Mouse (Mus musculus): ENCODE results near the gene Atf6. TPM values are rescaled to one million over a fixed set of nuclear protein-coding genes. Genes with fewer than 3 reads are reported as not detected.

Atf6 gene
- polyA plus RNA-seq, 1 experiment from 2014 or later, result 9.7 TPM

GRCm38 (mm10) chr1:170761634-170762033, 105.9 kb downstream of the Atf6 start:
- no peak overlapping the region for H3K4me3 ChIP-seq (ENCODE audit: low read depth, low read length)
- ATAC-seq (replicated peaks; ENCODE audit: low FRiP score, low TSS enrichment, low read depth), result no peak

GRCm38 (mm10) chr1:170753597-170753996, 114.0 kb downstream of the Atf6 start:
- no peaks in the 10 kb centered on the region for H3K4me1 ChIP-seq (replicated peaks; ENCODE audit: control insufficient read depth, insufficient read depth, low read length)
- H3K36me3 ChIP-seq (ENCODE audit: control insufficient read depth, insufficient read depth, low read length), result no peaks in the 10 kb centered on the region
- H3K9ac ChIP-seq (ENCODE audit: low read length), result no peak overlapping the region
- H3K4me3 ChIP-seq (ENCODE audit: low read depth, low read length), result no peak overlapping the region
- no peaks in the 10 kb centered on the region for H3K9me3 ChIP-seq (ENCODE audit: control insufficient read depth, low read length)
- no peaks in the 10 kb centered on the region for H3K27me3 ChIP-seq (replicated peaks; ENCODE audit: control insufficient read depth, insufficient read depth, low read length)
- H3K27ac ChIP-seq (ENCODE audit: low read depth), result no peak overlapping the region
- no peak overlapping the region for H3K4me2 ChIP-seq (ENCODE audit: low read length)
- no peak for ATAC-seq (replicated peaks; ENCODE audit: low FRiP score, low TSS enrichment, low read depth)
- WGBS, result 81% methylated on average over 5 of the region's 5 CpGs
- DNase-seq (ENCODE audit: low spot score), result no peak

More at GRCm38 (mm10) chr1:170761634-170762033, 105.9 kb downstream of the Atf6 start:
- 0 out of 2 replicates have a peak, but pooled peaks cover 3% of the 10 kb centered on the region for H3K4me1 ChIP-seq (replicated peaks; ENCODE audit: control insufficient read depth, insufficient read depth, low read length)
- no peak overlapping the region for H3K9ac ChIP-seq (ENCODE audit: low read length)
- 0 out of 2 replicates have a peak, but pooled peaks cover 3% of the 10 kb centered on the region for H3K9me3 ChIP-seq (ENCODE audit: control insufficient read depth, low read length)
- H3K27me3 ChIP-seq (replicated peaks; ENCODE audit: control insufficient read depth, insufficient read depth, low read length), result no peaks in the 10 kb centered on the region
- WGBS, result 93% methylated on average over 1 of the region's 1 CpGs
- DNase-seq (ENCODE audit: low spot score), result no peak
- no peaks in the 10 kb centered on the region for H3K36me3 ChIP-seq (ENCODE audit: control insufficient read depth, insufficient read depth, low read length)
- H3K4me2 ChIP-seq (ENCODE audit: low read length), result no peak overlapping the region
- H3K27ac ChIP-seq (ENCODE audit: low read depth), result no peak overlapping the region

GRCm38 (mm10) chr1:170751797-170752196, 115.8 kb downstream of the Atf6 start:
- Histone ChIP-seq H3K36me3 (ENCODE audit: control insufficient read depth, insufficient read depth, low read length) (no peaks in the 10 kb centered on the region), H3K4me2 (ENCODE audit: low read length) (no peak overlapping the region), H3K9me3 (ENCODE audit: control insufficient read depth, low read length) (no peaks in the 10 kb centered on the region), H3K4me1 (replicated peaks; ENCODE audit: control insufficient read depth, insufficient read depth, low read length) (no peaks in the 10 kb centered on the region), H3K4me3 (ENCODE audit: low read depth, low read length) (no peak overlapping the region), H3K9ac (ENCODE audit: low read length) (no peak overlapping the region), H3K27ac (ENCODE audit: low read depth) (no peak overlapping the region), H3K27me3 (replicated peaks; ENCODE audit: control insufficient read depth, insufficient read depth, low read length) (no peaks in the 10 kb centered on the region)
- ATAC-seq (replicated peaks; ENCODE audit: low FRiP score, low TSS enrichment, low read depth) (no peak), DNase-seq (ENCODE audit: low spot score) (no peak)
- WGBS, result 93% methylated on average over 7 of the region's 7 CpGs

GRCm38 (mm10) chr1:170746523-170746922, 121.0 kb downstream of the Atf6 start:
- H3K9ac ChIP-seq (ENCODE audit: low read length), result no peak overlapping the region
- DNase-seq (ENCODE audit: low spot score), result no peak

GRCm38 (mm10) chr1:170741497-170742246, 125.9 kb downstream of the Atf6 start:
- H3K27ac ChIP-seq (ENCODE audit: low read depth), result no peak overlapping the region
- no peak overlapping the region for H3K4me3 ChIP-seq (ENCODE audit: low read depth, low read length)
- 71% methylated on average over 5 of the region's 5 CpGs for WGBS
- H3K27me3 ChIP-seq (replicated peaks; ENCODE audit: control insufficient read depth, insufficient read depth, low read length), result no peaks in the 10 kb centered on the region
- H3K9ac ChIP-seq (ENCODE audit: low read length), result no peak overlapping the region
- 0 out of 2 replicates have a peak, but pooled peaks cover 3% of the 10 kb centered on the region for H3K4me1 ChIP-seq (replicated peaks; ENCODE audit: control insufficient read depth, insufficient read depth, low read length)
- ATAC-seq (replicated peaks; ENCODE audit: low FRiP score, low TSS enrichment, low read depth) (no peak), DNase-seq (ENCODE audit: low spot score) (no peak)
- H3K4me2 ChIP-seq (ENCODE audit: low read length), result no peak overlapping the region
- no peaks in the 10 kb centered on the region for H3K9me3 ChIP-seq (ENCODE audit: control insufficient read depth, low read length)
- 0 out of 2 replicates have a peak, but pooled peaks cover 5% of the 10 kb centered on the region for H3K36me3 ChIP-seq (ENCODE audit: control insufficient read depth, insufficient read depth, low read length)

More at GRCm38 (mm10) chr1:170746523-170746922, 121.0 kb downstream of the Atf6 start:
- Histone ChIP-seq H3K36me3 (ENCODE audit: control insufficient read depth, insufficient read depth, low read length) (0 out of 2 replicates have a peak, but pooled peaks cover 5% of the 10 kb centered on the region), H3K4me1 (replicated peaks; ENCODE audit: control insufficient read depth, insufficient read depth, low read length) (0 out of 2 replicates have a peak, but pooled peaks cover 3% of the 10 kb centered on the region), H3K27me3 (replicated peaks; ENCODE audit: control insufficient read depth, insufficient read depth, low read length) (no peaks in the 10 kb centered on the region), H3K4me3 (ENCODE audit: low read depth, low read length) (no peak overlapping the region), H3K4me2 (ENCODE audit: low read length) (no peak overlapping the region), H3K27ac (ENCODE audit: low read depth) (no peak overlapping the region), H3K9me3 (ENCODE audit: control insufficient read depth, low read length) (no peaks in the 10 kb centered on the region)
- ATAC-seq (replicated peaks; ENCODE audit: low FRiP score, low TSS enrichment, low read depth), result no peak
- WGBS, result 88% methylated on average over 5 of the region's 5 CpGs

- no peaks in the 10 kb centered on the region; the same call in 1 of the 2 replicates for H3K4me1 ChIP-seq (replicated peaks; ENCODE audit: control insufficient read depth, insufficient read depth, low read length)
- WGBS, result 86% methylated on average over 3 of the region's 3 CpGs
- H3K27me3 ChIP-seq (replicated peaks; ENCODE audit: control insufficient read depth, insufficient read depth, low read length), result no peaks in the 10 kb centered on the region
- H3K4me3 ChIP-seq (ENCODE audit: low read depth, low read length), result no peak overlapping the region
- no peak for ATAC-seq (replicated peaks; ENCODE audit: low FRiP score, low TSS enrichment, low read depth)
- H3K36me3 ChIP-seq (ENCODE audit: control insufficient read depth, insufficient read depth, low read length), result no peaks in the 10 kb centered on the region
- no peak overlapping the region for H3K4me2 ChIP-seq (ENCODE audit: low read length)
- no peak overlapping the region for H3K27ac ChIP-seq (ENCODE audit: low read depth)
- no peak overlapping the region for H3K9ac ChIP-seq (ENCODE audit: low read length)
- H3K9me3 ChIP-seq (ENCODE audit: control insufficient read depth, low read length), result no peaks in the 10 kb centered on the region
- DNase-seq (ENCODE audit: low spot score), result no peak
Observed at GRCm38 (mm10) chr1:170734866-170735265, 132.7 kb downstream of the Atf6 start.

GRCm38 (mm10) chr1:170732596-170732890, 135.0 kb downstream of the Atf6 start:
- Histone ChIP-seq H3K4me1 (replicated peaks; ENCODE audit: control insufficient read depth, insufficient read depth, low read length) (no peaks in the 10 kb centered on the region; the same call in 1 of the 2 replicates), H3K4me2 (ENCODE audit: low read length) (no peak overlapping the region), H3K27me3 (replicated peaks; ENCODE audit: control insufficient read depth, insufficient read depth, low read length) (no peaks in the 10 kb centered on the region), H3K9me3 (ENCODE audit: control insufficient read depth, low read length) (no peaks in the 10 kb centered on the region), H3K9ac (ENCODE audit: low read length) (no peak overlapping the region), H3K4me3 (ENCODE audit: low read depth, low read length) (no peak overlapping the region), H3K36me3 (ENCODE audit: control insufficient read depth, insufficient read depth, low read length) (no peaks in the 10 kb centered on the region), H3K27ac (ENCODE audit: low read depth) (no peak overlapping the region)
- ATAC-seq (replicated peaks; ENCODE audit: low FRiP score, low TSS enrichment, low read depth), result no peak
- DNase-seq (ENCODE audit: low spot score), result no peak
- WGBS, result 80% methylated on average over 2 of the region's 2 CpGs

GRCm38 (mm10) chr1:170731865-170732595, 135.5 kb downstream of the Atf6 start:
- Histone ChIP-seq H3K4me2 (ENCODE audit: low read length) (no peak overlapping the region), H3K9ac (ENCODE audit: low read length) (no peak overlapping the region), H3K9me3 (ENCODE audit: control insufficient read depth, low read length) (no peaks in the 10 kb centered on the region), H3K4me3 (ENCODE audit: low read depth, low read length) (no peak overlapping the region), H3K27ac (ENCODE audit: low read depth) (no peak overlapping the region), H3K4me1 (replicated peaks; ENCODE audit: control insufficient read depth, insufficient read depth, low read length) (no peaks in the 10 kb centered on the region; the same call in 1 of the 2 replicates), H3K27me3 (replicated peaks; ENCODE audit: control insufficient read depth, insufficient read depth, low read length) (no peaks in the 10 kb centered on the region), H3K36me3 (ENCODE audit: control insufficient read depth, insufficient read depth, low read length) (no peaks in the 10 kb centered on the region)
- 68% methylated on average over 11 of the region's 11 CpGs for WGBS
- DNase-seq (ENCODE audit: low spot score) (no peak), ATAC-seq (replicated peaks; ENCODE audit: low FRiP score, low TSS enrichment, low read depth) (no peak)

Measured in intestine, embryonic 14.5 days (tissue).